Mouse (Mus musculus): Measurements from ENCODE around the gene Anks1b. TPM values are rescaled to one million over a fixed set of nuclear protein-coding genes. Genes with fewer than 3 reads are reported as not detected.

Anks1b gene
- polyA plus RNA-seq, 1 experiment from 2014 or later: 0.46 TPM

GRCm38 (mm10) chr10:90116867-90117266, 243.6 kb downstream of the Anks1b start:
- Histone ChIP-seq H3K9me3 (replicated peaks) (no peaks in the 10 kb centered on the region), H3K27ac (no peak overlapping the region), H3K4me3 (no peak overlapping the region), H3K27me3 (ENCODE audit: low read depth, poor library complexity, severe bottlenecking) (no peaks in the 10 kb centered on the region), H3K4me1 (no peaks in the 10 kb centered on the region), H3K36me3 (no peaks in the 10 kb centered on the region)
- DNase-seq (ENCODE audit: low spot score): no peak
- 92% methylated on average over 3 of the region's 3 CpGs for WGBS

DNA sequence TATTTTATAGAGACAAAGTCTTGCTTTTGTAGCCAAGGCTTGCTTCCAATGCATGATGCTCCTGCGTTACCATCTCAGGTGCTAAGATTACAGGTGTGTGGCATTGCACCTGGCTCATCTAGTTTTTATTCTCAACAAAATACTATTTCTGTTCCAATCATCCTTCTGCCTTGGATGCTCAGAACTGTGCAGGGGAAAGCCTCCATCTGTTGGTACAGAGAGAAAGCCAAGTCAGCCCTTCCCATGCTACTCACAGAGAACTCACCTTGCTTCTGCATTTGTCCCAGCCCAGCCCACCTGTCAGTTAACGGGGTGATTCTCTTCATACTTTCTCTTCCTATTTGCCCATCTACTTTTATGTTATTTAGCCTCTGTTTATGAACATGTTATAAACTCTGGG, 244.5 kb downstream of the Anks1b start:
- 92% methylated on average over 2 of the region's 2 CpGs for WGBS
- Histone ChIP-seq H3K9me3 (replicated peaks) (no peaks in the 10 kb centered on the region), H3K27me3 (ENCODE audit: low read depth, poor library complexity, severe bottlenecking) (no peaks in the 10 kb centered on the region), H3K4me3 (no peak overlapping the region), H3K27ac (no peak overlapping the region), H3K36me3 (no peaks in the 10 kb centered on the region), H3K4me1 (no peaks in the 10 kb centered on the region)
- DNase-seq (ENCODE audit: low spot score): no peak

- Histone ChIP-seq H3K4me3 (no peak overlapping the region), H3K27me3 (ENCODE audit: low read depth, poor library complexity, severe bottlenecking) (no peaks in the 10 kb centered on the region), H3K27ac (no peak overlapping the region), H3K36me3 (no peaks in the 10 kb centered on the region), H3K4me1 (no peaks in the 10 kb centered on the region), H3K9me3 (replicated peaks) (no peaks in the 10 kb centered on the region)
- no peak for DNase-seq (ENCODE audit: low spot score)
Measured at GRCm38 (mm10) chr10:90137538-90137937, 264.2 kb downstream of the Anks1b start.

DNA sequence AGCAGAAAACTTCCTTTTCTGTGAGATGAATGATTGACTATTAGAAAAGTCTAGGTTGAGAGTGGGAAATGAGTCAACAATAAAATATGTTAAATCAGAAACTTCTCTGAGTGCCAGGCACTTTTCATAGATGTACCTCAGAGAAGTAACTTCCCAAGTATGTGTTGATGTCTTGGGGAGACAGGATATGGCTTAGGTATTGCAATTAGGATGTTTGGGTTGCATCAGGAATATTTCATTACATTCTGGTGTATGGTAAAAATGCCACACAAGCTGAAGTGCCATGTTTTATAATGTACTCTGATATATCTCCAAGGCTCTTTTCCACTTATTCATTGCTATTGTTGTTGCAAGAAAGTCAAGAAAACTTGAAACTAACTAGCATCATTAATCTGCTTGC, 267.6 kb downstream of the Anks1b start:
- Histone ChIP-seq H3K4me1 (no peaks in the 10 kb centered on the region), H3K27ac (no peak overlapping the region), H3K9me3 (replicated peaks) (no peaks in the 10 kb centered on the region)

DNA sequence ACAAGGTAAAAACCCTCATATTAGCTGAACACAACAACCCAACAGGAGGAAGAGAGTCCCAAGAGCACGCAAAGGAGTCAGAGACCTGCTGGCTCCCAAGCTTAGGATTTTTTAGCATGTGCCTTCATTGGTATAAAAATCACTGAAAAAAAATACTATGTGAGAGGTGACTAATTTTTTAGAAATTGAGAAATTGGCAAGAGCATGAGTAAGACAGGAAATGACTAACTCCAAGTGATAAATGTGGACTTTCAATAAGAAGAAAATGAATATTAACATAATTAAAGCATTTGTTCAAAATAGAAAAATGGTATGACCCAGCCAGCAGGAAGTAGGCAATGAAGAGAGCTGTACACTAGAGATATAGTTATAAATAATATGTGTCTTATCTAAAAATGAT, 271.1 kb downstream of the Anks1b start:
- H3K27me3 ChIP-seq (ENCODE audit: low read depth, poor library complexity, severe bottlenecking): no peaks in the 10 kb centered on the region
- H3K9me3 ChIP-seq (replicated peaks): no peaks in the 10 kb centered on the region
- no peaks in the 10 kb centered on the region for H3K36me3 ChIP-seq
- DNase-seq (ENCODE audit: low spot score): no peak
- WGBS: 98% methylated on average over 1 of the region's 1 CpGs
- no peak overlapping the region for H3K27ac ChIP-seq
- H3K4me3 ChIP-seq: no peak overlapping the region
- H3K4me1 ChIP-seq: no peaks in the 10 kb centered on the region

More for the DNA sequence above, 267.6 kb downstream of the Anks1b start:
- Histone ChIP-seq H3K27me3 (ENCODE audit: low read depth, poor library complexity, severe bottlenecking) (no peaks in the 10 kb centered on the region), H3K36me3 (no peaks in the 10 kb centered on the region), H3K4me3 (no peak overlapping the region)
- no peak for DNase-seq (ENCODE audit: low spot score)

GRCm38 (mm10) chr10:90151510-90151909, 278.2 kb downstream of the Anks1b start:
- no peaks in the 10 kb centered on the region for H3K27me3 ChIP-seq (ENCODE audit: low read depth, poor library complexity, severe bottlenecking)
- no peaks in the 10 kb centered on the region for H3K36me3 ChIP-seq
- DNase-seq (ENCODE audit: low spot score): no peak
- H3K27ac ChIP-seq: no peak overlapping the region
- no peaks in the 10 kb centered on the region for H3K9me3 ChIP-seq (replicated peaks)
- H3K4me1 ChIP-seq: no peaks in the 10 kb centered on the region
- no peak overlapping the region for H3K4me3 ChIP-seq

DNA sequence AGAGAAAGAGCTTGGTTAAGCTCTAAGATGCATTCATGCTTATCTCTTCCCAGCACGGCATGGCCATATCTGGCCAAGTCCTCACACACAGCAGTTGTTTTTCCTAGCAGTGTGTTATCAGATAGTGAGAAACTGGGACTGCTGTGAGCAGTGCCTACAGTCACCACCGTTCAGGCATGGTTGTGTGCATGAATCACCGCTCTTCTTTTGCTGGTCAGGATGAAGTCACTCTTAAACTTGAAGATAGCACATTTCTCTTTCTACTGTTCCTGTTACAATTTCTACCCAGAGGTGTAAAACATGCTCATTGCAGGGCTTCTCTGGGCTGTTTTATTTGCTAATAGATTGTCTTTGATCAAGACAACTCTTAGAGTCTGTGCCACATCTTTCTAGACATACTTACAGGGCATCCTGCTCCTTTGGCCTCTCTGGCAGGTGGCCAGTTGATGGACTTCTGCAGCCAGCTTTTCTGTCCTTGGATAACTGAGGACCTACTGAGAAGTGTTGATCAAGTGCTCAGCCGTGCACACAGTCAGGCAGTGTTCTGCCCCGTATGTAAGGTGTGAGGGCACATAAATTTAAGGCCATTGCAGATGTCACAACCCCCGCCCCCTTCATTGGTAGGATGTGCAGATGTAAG, 296.8 kb downstream of the Anks1b start:
- no peaks in the 10 kb centered on the region for H3K36me3 ChIP-seq
- no peaks in the 10 kb centered on the region for H3K4me1 ChIP-seq
- WGBS: 75% methylated on average over 6 of the region's 6 CpGs

GRCm38 (mm10) chr10:90190366-90190765, 317.1 kb downstream of the Anks1b start:
- Histone ChIP-seq H3K4me1 (no peaks in the 10 kb centered on the region), H3K4me3 (no peak overlapping the region), H3K9me3 (replicated peaks) (no peaks in the 10 kb centered on the region), H3K36me3 (no peaks in the 10 kb centered on the region), H3K27me3 (ENCODE audit: low read depth, poor library complexity, severe bottlenecking) (no peaks in the 10 kb centered on the region), H3K27ac (no peak overlapping the region)
- 79% methylated on average over 5 of the region's 5 CpGs for WGBS
- no peak for DNase-seq (ENCODE audit: low spot score)

More for the DNA sequence above, 296.8 kb downstream of the Anks1b start:
- Histone ChIP-seq H3K9me3 (replicated peaks) (no peaks in the 10 kb centered on the region), H3K27ac (no peak overlapping the region), H3K27me3 (ENCODE audit: low read depth, poor library complexity, severe bottlenecking) (no peaks in the 10 kb centered on the region), H3K4me3 (no peak overlapping the region)
- no peak for DNase-seq (ENCODE audit: low spot score)

GRCm38 (mm10) chr10:90196936-90197335, 323.6 kb downstream of the Anks1b start:
- no peaks in the 10 kb centered on the region for H3K27me3 ChIP-seq (ENCODE audit: low read depth, poor library complexity, severe bottlenecking)
- no peaks in the 10 kb centered on the region for H3K9me3 ChIP-seq (replicated peaks)
- H3K27ac ChIP-seq: no peak overlapping the region
- no peaks in the 10 kb centered on the region for H3K36me3 ChIP-seq
- WGBS: 89% methylated on average over 5 of the region's 5 CpGs
- no peak for DNase-seq (ENCODE audit: low spot score)
- no peaks in the 10 kb centered on the region for H3K4me1 ChIP-seq
- H3K4me3 ChIP-seq: no peak overlapping the region

DNA sequence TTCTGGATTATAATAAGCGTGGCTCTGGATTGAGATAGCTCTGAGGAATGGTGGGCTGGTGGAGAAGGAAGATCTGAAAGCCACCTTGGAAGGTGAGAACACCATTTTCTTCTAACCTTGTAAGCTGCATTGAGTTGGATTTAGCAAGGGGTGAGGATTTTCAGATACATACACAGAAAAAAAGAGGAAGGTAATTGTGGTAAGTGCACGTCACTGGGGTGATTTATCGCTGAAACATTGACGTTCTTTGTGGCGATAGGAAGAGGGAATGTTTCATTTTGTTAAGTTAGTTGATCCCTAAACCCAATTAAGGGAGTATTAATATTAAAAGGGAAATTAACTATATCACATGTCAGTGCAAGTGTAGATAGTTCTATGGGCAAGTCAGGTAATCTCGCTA, 336.7 kb downstream of the Anks1b start:
- no peak for DNase-seq (ENCODE audit: low spot score)
- Histone ChIP-seq H3K9me3 (replicated peaks) (no peaks in the 10 kb centered on the region), H3K4me3 (no peak overlapping the region), H3K4me1 (no peaks in the 10 kb centered on the region), H3K36me3 (no peaks in the 10 kb centered on the region), H3K27me3 (ENCODE audit: low read depth, poor library complexity, severe bottlenecking) (no peaks in the 10 kb centered on the region), H3K27ac (no peak overlapping the region)
- WGBS: 91% methylated on average over 6 of the region's 6 CpGs

DNA sequence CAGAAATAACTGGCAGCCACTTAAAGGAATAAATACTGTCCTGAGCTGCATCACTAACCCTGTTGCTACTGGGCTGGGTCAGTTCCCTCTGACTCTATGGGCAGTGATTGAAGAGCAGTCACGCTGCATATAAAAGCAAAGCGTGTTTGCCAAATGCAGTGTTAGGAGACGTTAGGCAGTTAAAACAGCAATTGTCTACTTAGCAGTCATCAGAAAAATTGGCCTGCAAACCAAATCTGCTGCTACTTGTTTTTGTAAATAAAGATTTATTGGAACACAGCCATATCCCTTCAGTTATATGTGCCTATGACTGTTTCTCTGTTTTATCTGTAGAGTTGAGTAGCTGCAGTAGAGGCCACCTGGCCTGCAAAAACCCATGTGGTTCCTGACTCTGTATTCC, 347.2 kb downstream of the Anks1b start:
- DNase-seq (ENCODE audit: low spot score): no peak
- H3K27ac ChIP-seq: no peak overlapping the region
- 79% methylated on average over 3 of the region's 3 CpGs for WGBS
- H3K4me1 ChIP-seq: no peaks in the 10 kb centered on the region
- no peaks in the 10 kb centered on the region for H3K36me3 ChIP-seq
- H3K9me3 ChIP-seq (replicated peaks): no peaks in the 10 kb centered on the region
- H3K27me3 ChIP-seq (ENCODE audit: low read depth, poor library complexity, severe bottlenecking): no peaks in the 10 kb centered on the region
- H3K4me3 ChIP-seq: no peak overlapping the region

GRCm38 (mm10) chr10:90222793-90223495, 349.6 kb downstream of the Anks1b start:
- no peaks in the 10 kb centered on the region for H3K36me3 ChIP-seq
- H3K4me1 ChIP-seq: no peaks in the 10 kb centered on the region
- DNase-seq (ENCODE audit: low spot score): no peak
- H3K27ac ChIP-seq: no peak overlapping the region
- no peaks in the 10 kb centered on the region for H3K27me3 ChIP-seq (ENCODE audit: low read depth, poor library complexity, severe bottlenecking)
- WGBS: 86% methylated on average over 3 of the region's 3 CpGs
- H3K9me3 ChIP-seq (replicated peaks): no peaks in the 10 kb centered on the region
- no peak overlapping the region for H3K4me3 ChIP-seq

DNA sequence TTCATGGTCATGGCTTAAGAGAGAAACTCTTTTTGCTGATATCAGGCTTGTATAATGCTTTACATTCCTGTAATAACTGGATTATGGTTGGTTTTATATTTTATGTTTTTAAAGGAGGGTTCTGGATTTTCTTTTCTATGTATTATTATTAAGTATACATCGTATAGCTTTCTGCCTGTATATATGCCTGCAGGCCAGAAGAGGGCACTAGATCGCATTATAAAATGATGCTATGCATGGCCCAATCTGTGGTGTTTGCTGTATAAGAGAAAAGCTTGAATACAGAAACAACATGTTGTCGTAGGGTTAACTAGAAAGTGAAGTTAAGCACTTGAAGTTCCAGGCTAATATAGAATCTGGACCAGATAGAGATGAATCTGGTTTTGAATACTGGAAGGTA, 362.0 kb downstream of the Anks1b start:
- H3K9me3 ChIP-seq (replicated peaks): no peaks in the 10 kb centered on the region
- no peak overlapping the region for H3K27ac ChIP-seq
- no peaks in the 10 kb centered on the region for H3K36me3 ChIP-seq
- H3K4me3 ChIP-seq: no peak overlapping the region
- 70% methylated on average over 3 of the region's 3 CpGs for WGBS
- DNase-seq (ENCODE audit: low spot score): no peak
- no peaks in the 10 kb centered on the region for H3K4me1 ChIP-seq
- H3K27me3 ChIP-seq (ENCODE audit: low read depth, poor library complexity, severe bottlenecking): no peaks in the 10 kb centered on the region

DNA sequence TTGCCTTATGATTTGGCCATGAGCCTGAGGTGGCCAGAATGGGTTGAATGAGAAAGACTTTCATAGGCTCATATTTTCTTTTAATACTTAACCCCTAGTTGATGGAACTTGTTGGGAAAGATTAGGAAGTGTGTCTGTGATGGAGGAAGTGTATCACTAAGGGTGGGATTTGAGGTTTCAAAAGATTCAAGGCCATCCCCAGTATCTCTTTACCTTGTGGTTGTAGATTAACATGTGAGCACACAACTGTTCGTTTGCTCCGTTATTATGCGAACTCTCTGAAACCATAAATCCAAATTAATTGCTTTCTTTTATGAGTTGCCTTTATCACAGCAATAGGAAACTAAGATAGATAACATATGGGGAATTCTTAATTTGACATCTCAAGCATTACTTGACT, 364.0 kb downstream of the Anks1b start:
- no peaks in the 10 kb centered on the region for H3K9me3 ChIP-seq (replicated peaks)
- H3K4me3 ChIP-seq: no peak overlapping the region
- 94% methylated on average over 3 of the region's 3 CpGs for WGBS
- H3K36me3 ChIP-seq: no peaks in the 10 kb centered on the region
- no peak overlapping the region for H3K27ac ChIP-seq
- H3K27me3 ChIP-seq (ENCODE audit: low read depth, poor library complexity, severe bottlenecking): no peaks in the 10 kb centered on the region
- no peaks in the 10 kb centered on the region for H3K4me1 ChIP-seq
- DNase-seq (ENCODE audit: low spot score): no peak

All from limb, embryonic 10.5 days (tissue).